Mouse (Mus musculus) hindbrain, embryonic 15.5 days (tissue): Measurements from ENCODE around the gene Rpl18. TPM values are rescaled to one million over a fixed set of nuclear protein-coding genes. Genes with fewer than 3 reads are reported as not detected.
A peak's percentile ranks its signal among the peaks of the same experiment; 100 is the strongest.

ENCODE experiments used
- ATAC-seq: fragments of 200-750 bp; cut with Nextera tagmentation; 2 replicates; pipeline ENCODE4 v1.8.0; 2017; ENCODE audit warnings: low read depth, moderate number of reproducible peaks, moderate TSS enrichment; ENCODE audit not compliant: low FRiP score
- H3K27ac ChIP-seq: fragments of 300-500 bp; sonication (generic); replicated peaks from 2 replicates; pipeline ENCODE4 v1.5.1; 2015; ENCODE audit warnings: mild to moderate bottlenecking, inconsistent platforms
- H3K27me3 ChIP-seq: fragments of 300-500 bp; sonication (generic); 2 replicates; pipeline ENCODE4 v1.6.1; 2015; ENCODE audit warnings: control low read depth, inconsistent platforms
- H3K36me3 ChIP-seq: fragments of 300-500 bp; sonication (generic); 2 replicates; pipeline ENCODE4 v1.6.1; 2015; ENCODE audit warnings: control low read depth, inconsistent platforms
- H3K4me1 ChIP-seq: fragments of 300-500 bp; sonication (generic); replicated peaks from 2 replicates; pipeline ENCODE4 v1.6.1; 2015; ENCODE audit warnings: control low read depth, inconsistent platforms
- H3K4me2 ChIP-seq: fragments of 300-500 bp; sonication (generic); 2 replicates; pipeline ENCODE4 v1.6.1; 2015; ENCODE audit warnings: moderate library complexity, mild to moderate bottlenecking, inconsistent platforms
- H3K4me3 ChIP-seq: fragments of 300-500 bp; sonication (generic); 2 replicates; pipeline ENCODE4 v1.5.1; 2015; ENCODE audit warnings: mild to moderate bottlenecking, inconsistent platforms
- H3K9ac ChIP-seq: fragments of 300-500 bp; sonication (generic); 2 replicates; pipeline ENCODE4 v1.6.1; 2015; ENCODE audit warnings: inconsistent platforms
- H3K9me3 ChIP-seq: fragments of 300-500 bp; sonication (generic); 2 replicates; pipeline ENCODE4 v1.6.1; 2016; ENCODE audit warnings: control low read depth, inconsistent platforms
- WGBS: fragments of 180-500 bp; shearing (Covaris S2); methylation state at CpG from one replicate; pipeline ENCODE4 v1.1.7; 2015; 5-methylcytosine and 5-hydroxymethylcytosine counted together
- polyA plus RNA-seq: library from polyadenylated mRNA; unstranded; fragments of >200 nt; fragmentation: Nextera tagmentation; extraction: Ambion mirVana; gene quantifications from 2 replicates; pipeline ENCODE4 v1.2.1, GENCODE M21; 2015

Gene Rpl18
- polyA plus RNA-seq, 1 experiment from 2014 or later: 528 TPM

- H3K4me3 ChIP-seq: no peak overlapping the region
- no peak overlapping the region for H3K9ac ChIP-seq
- H3K4me2 ChIP-seq: no peak overlapping the region
- no peaks in the 10 kb centered on the region for H3K4me1 ChIP-seq
- no peaks in the 10 kb centered on the region for H3K9me3 ChIP-seq
- H3K36me3 ChIP-seq: no peaks in the 10 kb centered on the region
- no peak for ATAC-seq
- 78% methylated on average over 7 of the region's 7 CpGs for WGBS
- no peaks in the 10 kb centered on the region for H3K27me3 ChIP-seq
- no peak overlapping the region for H3K27ac ChIP-seq
Observed at GRCm38 (mm10) chr7:45748110-45748509, 32.9 kb downstream of the Rpl18 start.

- Histone ChIP-seq H3K9me3 (no peaks in the 10 kb centered on the region), H3K4me3 (no peak overlapping the region), H3K36me3 (no peaks in the 10 kb centered on the region), H3K4me1 (no peaks in the 10 kb centered on the region), H3K9ac (no peak overlapping the region), H3K4me2 (no peak overlapping the region), H3K27me3 (no peaks in the 10 kb centered on the region), H3K27ac (no peak overlapping the region)
- ATAC-seq: no peak
- 52% methylated on average over 8 of the region's 10 CpGs for WGBS
Observed at GRCm38 (mm10) chr7:45749401-45749800, 34.1 kb downstream of the Rpl18 start.

- no peak overlapping the region for H3K4me3 ChIP-seq
- H3K4me1 ChIP-seq: no peaks in the 10 kb centered on the region
- no peak for ATAC-seq
- no peak overlapping the region for H3K27ac ChIP-seq
- no peaks in the 10 kb centered on the region for H3K27me3 ChIP-seq
- H3K4me2 ChIP-seq: no peak overlapping the region
- no peaks in the 10 kb centered on the region for H3K36me3 ChIP-seq
- H3K9ac ChIP-seq: no peak overlapping the region
- 83% methylated on average over 9 of the region's 9 CpGs for WGBS
- no peaks in the 10 kb centered on the region for H3K9me3 ChIP-seq
Observed at GRCm38 (mm10) chr7:45750162-45750561, 34.9 kb downstream of the Rpl18 start.

- Histone ChIP-seq H3K9ac (no peak overlapping the region), H3K4me1 (peaks cover 9% of the 10 kb centered on the region), H3K27me3 (peaks cover 25% of the 10 kb centered on the region; the same call in 1 of the 2 replicates), H3K27ac (no peak overlapping the region), H3K9me3 (no peaks in the 10 kb centered on the region), H3K36me3 (no peaks in the 10 kb centered on the region), H3K4me2 (no peak overlapping the region), H3K4me3 (no peak overlapping the region)
- ATAC-seq: no peak
- 53% methylated on average over 6 of the region's 6 CpGs for WGBS
Observed at GRCm38 (mm10) chr7:45755703-45756102, 40.4 kb downstream of the Rpl18 start.

- no peak for ATAC-seq
- Histone ChIP-seq H3K9me3 (no peaks in the 10 kb centered on the region), H3K9ac (no peak overlapping the region), H3K4me3 (no peak overlapping the region), H3K4me2 (peak overlapping the region; percentile 39), H3K36me3 (no peaks in the 10 kb centered on the region), H3K4me1 (peaks cover 9% of the 10 kb centered on the region), H3K27ac (no peak overlapping the region), H3K27me3 (peaks cover 25% of the 10 kb centered on the region; the same call in 1 of the 2 replicates)
- WGBS: 11% methylated on average over 16 of the region's 27 CpGs
Observed at GRCm38 (mm10) chr7:45759400-45759799, 44.1 kb downstream of the Rpl18 start.

- Histone ChIP-seq H3K9me3 (no peaks in the 10 kb centered on the region), H3K9ac (no peak overlapping the region), H3K36me3 (no peaks in the 10 kb centered on the region), H3K4me3 (no peak overlapping the region), H3K4me2 (no peak overlapping the region), H3K27ac (no peak overlapping the region), H3K27me3 (peaks cover 25% of the 10 kb centered on the region; the same call in 1 of the 2 replicates), H3K4me1 (peaks cover 9% of the 10 kb centered on the region)
- ATAC-seq: no peak
- 61% methylated on average over 5 of the region's 5 CpGs for WGBS
Observed at GRCm38 (mm10) chr7:45760151-45760550, 44.9 kb downstream of the Rpl18 start.

GRCm38 (mm10) chr7:45765995-45766394, 50.7 kb downstream of the Rpl18 start:
- Histone ChIP-seq H3K27me3 (no peaks in the 10 kb centered on the region), H3K9me3 (no peaks in the 10 kb centered on the region), H3K4me3 (no peak overlapping the region), H3K9ac (no peak overlapping the region), H3K27ac (no peak overlapping the region), H3K4me2 (no peak overlapping the region), H3K36me3 (no peaks in the 10 kb centered on the region), H3K4me1 (no peaks in the 10 kb centered on the region)
- ATAC-seq: no peak
- 65% methylated on average over 8 of the region's 8 CpGs for WGBS

GRCm38 (mm10) chr7:45766764-45767163, 51.5 kb downstream of the Rpl18 start:
- Histone ChIP-seq H3K4me3 (no peak overlapping the region), H3K4me1 (no peaks in the 10 kb centered on the region), H3K36me3 (no peaks in the 10 kb centered on the region), H3K9ac (no peak overlapping the region), H3K27ac (no peak overlapping the region), H3K27me3 (no peaks in the 10 kb centered on the region), H3K9me3 (no peaks in the 10 kb centered on the region), H3K4me2 (no peak overlapping the region)
- 61% methylated on average over 8 of the region's 8 CpGs for WGBS
- no peak for ATAC-seq

GRCm38 (mm10) chr7:45767500-45767899, 52.2 kb downstream of the Rpl18 start:
- no peak for ATAC-seq
- H3K4me2 ChIP-seq: no peak overlapping the region
- H3K27ac ChIP-seq: no peak overlapping the region
- no peaks in the 10 kb centered on the region for H3K36me3 ChIP-seq
- no peaks in the 10 kb centered on the region for H3K4me1 ChIP-seq
- no peaks in the 10 kb centered on the region for H3K27me3 ChIP-seq
- no peak overlapping the region for H3K4me3 ChIP-seq
- H3K9ac ChIP-seq: no peak overlapping the region
- WGBS: 93% methylated on average over 6 of the region's 6 CpGs
- no peaks in the 10 kb centered on the region for H3K9me3 ChIP-seq

Other genes starting within 250 kb of the Rpl18 start
- gene Bax, start 248.6 kb upstream of the Rpl18 start, polyA plus RNA-seq: 245 and 250 TPM in 2 replicates
- gene Tulp2, start 233.6 kb upstream of the Rpl18 start, polyA plus RNA-seq: 0.13 and 0.30 TPM in 2 replicates
- not detected in 2 replicates for gene Gm45808, start 228.6 kb upstream of the Rpl18 start, polyA plus RNA-seq
- 4.5 and 4.6 TPM in 2 replicates for gene Dhdh, start 226.7 kb upstream of the Rpl18 start, polyA plus RNA-seq
- gene Nucb1, start 205.1 kb upstream of the Rpl18 start, polyA plus RNA-seq: 137 TPM in 2 replicates
- 13.8 and 14.4 TPM in 2 replicates for gene Ppp1r15a, start 189.2 kb upstream of the Rpl18 start, polyA plus RNA-seq
- gene Plekha4, start 189.1 kb upstream of the Rpl18 start, polyA plus RNA-seq: 2.5 and 3.3 TPM in 2 replicates
- 0.18 and 0.26 TPM in 2 replicates for gene Hsd17b14, start 160.6 kb upstream of the Rpl18 start, polyA plus RNA-seq
- 22.2 and 22.7 TPM in 2 replicates for gene Bcat2, start 145.3 kb upstream of the Rpl18 start, polyA plus RNA-seq
- gene Fgf21, start 100.0 kb upstream of the Rpl18 start, polyA plus RNA-seq: not detected in 2 replicates
- not detected in 2 replicates for gene Fut1, start 98.2 kb upstream of the Rpl18 start, polyA plus RNA-seq
- gene Izumo1, start 93.6 kb upstream of the Rpl18 start, polyA plus RNA-seq: 0.08 and 0.09 TPM in 2 replicates
- gene Rasip1, start 88.0 kb upstream of the Rpl18 start, polyA plus RNA-seq: 20.2 and 24.3 TPM in 2 replicates
- 4.0 and 5.2 TPM in 2 replicates for gene Mamstr, start 75.5 kb upstream of the Rpl18 start, polyA plus RNA-seq
- gene Fut2, start 49.1 kb upstream of the Rpl18 start, polyA plus RNA-seq: 0.05 and 0.32 TPM in 2 replicates
- 1.4 and 1.6 TPM in 2 replicates for gene Ntn5, start 31.4 kb upstream of the Rpl18 start, polyA plus RNA-seq
- 0.35 and 0.89 TPM in 2 replicates for gene Sec1, start 21.1 kb upstream of the Rpl18 start, polyA plus RNA-seq
- 58.6 and 67.3 TPM in 2 replicates for gene Car11, start 15.6 kb upstream of the Rpl18 start, polyA plus RNA-seq
- 2.9 and 4.1 TPM in 2 replicates for gene Dbp, start 10.4 kb upstream of the Rpl18 start, polyA plus RNA-seq
- gene Sphk2, start 2.5 kb downstream of the Rpl18 start, polyA plus RNA-seq: 24.4 and 26.9 TPM in 2 replicates
- gene Fam83e, start 5.8 kb downstream of the Rpl18 start, polyA plus RNA-seq: 0.38 and 0.57 TPM in 2 replicates
- not detected in 2 replicates for gene Spaca4, start 10.4 kb downstream of the Rpl18 start, polyA plus RNA-seq
- gene Lmtk3, start 68.3 kb downstream of the Rpl18 start, polyA plus RNA-seq: 20.1 and 24.8 TPM in 2 replicates
- 6.3 TPM in 2 replicates for gene Sult2b1, start 69.2 kb downstream of the Rpl18 start, polyA plus RNA-seq
- 271 and 286 TPM in 2 replicates for gene Cyth2, start 99.1 kb downstream of the Rpl18 start, polyA plus RNA-seq
- 1.1 and 1.6 TPM in 2 replicates for gene Kcnj14, start 109.3 kb downstream of the Rpl18 start, polyA plus RNA-seq
- 41.8 and 43.1 TPM in 2 replicates for gene Grwd1, start 115.5 kb downstream of the Rpl18 start, polyA plus RNA-seq
- 56.4 and 61.0 TPM in 2 replicates for gene Kdelr1, start 157.3 kb downstream of the Rpl18 start, polyA plus RNA-seq
- gene Grin2d, start 162.9 kb downstream of the Rpl18 start, polyA plus RNA-seq: 3.4 and 4.3 TPM in 2 replicates
- gene Syngr4, start 181.3 kb downstream of the Rpl18 start, polyA plus RNA-seq: 0.34 TPM in 1 of 2 replicates, not detected in the other
- 6.7 and 8.5 TPM in 2 replicates for gene Tmem143, start 181.5 kb downstream of the Rpl18 start, polyA plus RNA-seq
- gene Emp3, start 205.9 kb downstream of the Rpl18 start, polyA plus RNA-seq: 34.1 and 43.6 TPM in 2 replicates
- 6.6 and 8.5 TPM in 2 replicates for gene Ccdc114, start 208.6 kb downstream of the Rpl18 start, polyA plus RNA-seq